7 mouse cellular contexts compared by ENCODE assay signal in genomic region chr12:86974387-86975288, GRCm38 (mm10). TPM values are rescaled to one million over a fixed set of nuclear protein-coding genes. Genes with fewer than 3 reads are reported as not detected.
DNase-seq lines count a peak whose midpoint lies in the region; ATAC-seq lines count a peak whose summit lies in the region.

No protein-coding gene starts in this region.

- WGBS in intestine, embryonic 16.5 days: 7% methylated on average over 39 of the region's 40 CpGs
- WGBS in limb, embryonic 12.5 days: 9% methylated on average over 40 of the region's 40 CpGs
- WGBS in midbrain, embryonic 13.5 days: 5% methylated on average over 40 of the region's 40 CpGs

- peaks cover 23% of the 10 kb centered on the region for H3K4me1 ChIP-seq in intestine, embryonic 16.5 days (ENCODE audit: control insufficient read depth, insufficient read depth, low read length)
- peaks cover 34% of the 10 kb centered on the region for H3K4me1 ChIP-seq in limb, embryonic 12.5 days (replicated peaks)
- peaks cover 34% of the 10 kb centered on the region for H3K4me1 ChIP-seq in midbrain, embryonic 13.5 days (replicated peaks)

- DNase-seq in adrenal gland, adult 18-20 months (ENCODE audit: low spot score in 2 of 2): peak; percentile 65 to 80
- peak; percentile 72 for DNase-seq in embryo, embryonic 10.5 days (ENCODE audit: low spot score)
- peak; percentile 76 to 78 for DNase-seq in gastrocnemius, postnatal 4 days (ENCODE audit: low spot score in 2 of 2)
- peak; percentile 72 to 82 for DNase-seq in spleen, postnatal 10 days (ENCODE audit: low spot score in 2 of 2)

- no peak overlapping the region; the same call in 1 of the 2 replicates for H3K27ac ChIP-seq in intestine, embryonic 16.5 days (ENCODE audit: low read length)
- no peak overlapping the region for H3K27ac ChIP-seq in limb, embryonic 12.5 days
- H3K27ac ChIP-seq in midbrain, embryonic 13.5 days: peak overlapping the region; percentile 75

- no peaks in the 10 kb centered on the region for H3K36me3 ChIP-seq in intestine, embryonic 16.5 days (ENCODE audit: control insufficient read depth, insufficient read depth, low read length)
- H3K36me3 ChIP-seq in limb, embryonic 12.5 days: no peaks in the 10 kb centered on the region
- no peaks in the 10 kb centered on the region for H3K36me3 ChIP-seq in midbrain, embryonic 13.5 days

- peak overlapping the region; percentile 33 for H3K4me3 ChIP-seq in intestine, embryonic 16.5 days (ENCODE audit: low read length)
- H3K4me3 ChIP-seq in limb, embryonic 12.5 days (replicated peaks): peak overlapping the region; percentile 29
- peak overlapping the region; percentile 30 for H3K4me3 ChIP-seq in midbrain, embryonic 13.5 days (replicated peaks)

- no peaks in the 10 kb centered on the region for H3K27me3 ChIP-seq in intestine, embryonic 16.5 days (replicated peaks; ENCODE audit: control insufficient read depth, insufficient read depth, low read length)
- peaks cover 39% of the 10 kb centered on the region for H3K27me3 ChIP-seq in limb, embryonic 12.5 days
- H3K27me3 ChIP-seq in midbrain, embryonic 13.5 days: peaks cover 22% of the 10 kb centered on the region

- H3K9me3 ChIP-seq in intestine, embryonic 16.5 days (ENCODE audit: control insufficient read depth, low read length): no peaks in the 10 kb centered on the region
- no peaks in the 10 kb centered on the region for H3K9me3 ChIP-seq in limb, embryonic 12.5 days
- no peaks in the 10 kb centered on the region for H3K9me3 ChIP-seq in midbrain, embryonic 13.5 days

- peak; percentile 54 for ATAC-seq in intestine, embryonic 16.5 days
- peak; percentile 49; the same call in 1 of the 2 replicates for ATAC-seq in limb, embryonic 12.5 days (ENCODE audit: insufficient number of reproducible peaks, insufficient read depth, low FRiP score, low TSS enrichment, low read depth)
- ATAC-seq in midbrain, embryonic 13.5 days: peak; percentile 82

- peak overlapping the region; percentile 50 for H3K4me2 ChIP-seq in intestine, embryonic 16.5 days (ENCODE audit: low read depth, low read length)
- H3K4me2 ChIP-seq in limb, embryonic 12.5 days: peak overlapping the region; percentile 58
- peak overlapping the region; percentile 59 for H3K4me2 ChIP-seq in midbrain, embryonic 13.5 days (replicated peaks)

- H3K9ac ChIP-seq in intestine, embryonic 16.5 days (ENCODE audit: low read depth, low read length): peak overlapping the region; percentile 48; the same call in 1 of the 2 replicates
- peak overlapping the region; percentile 53 for H3K9ac ChIP-seq in limb, embryonic 12.5 days (replicated peaks)
- peak overlapping the region; percentile 59 for H3K9ac ChIP-seq in midbrain, embryonic 13.5 days (replicated peaks)

RNA-seq across cellular contexts. Expression of gene Zdhhc22, which starts 15.6 kb away (rescaled TPM):
- total RNA-seq in adrenal gland, adult 18-20 months (2021): 1 to 10 TPM; 1.0 to 2.2 TPM
- not detected for total RNA-seq in gastrocnemius, postnatal 4 days (2021)
- 0.23 and 0.28 TPM in 2 replicates for polyA plus RNA-seq in intestine, embryonic 16.5 days (2015; fragmentation: Nextera tagmentation; extraction: Ambion mirVana)
- 0.20 TPM in 1 of 2 replicates, not detected in the other for polyA plus RNA-seq in limb, embryonic 12.5 days (2016; fragmentation: Nextera tagmentation; extraction: Ambion mirVana)
- 6.0 and 7.1 TPM in 2 replicates for polyA plus RNA-seq in midbrain, embryonic 13.5 days (2015; fragmentation: Nextera tagmentation; extraction: Ambion mirVana)

RNA-seq across cellular contexts. Expression of gene Cipc, which starts 27.8 kb away (rescaled TPM):
- 10 to 100 TPM; 21.8 to 28.5 TPM for total RNA-seq in adrenal gland, adult 18-20 months (2021)
- total RNA-seq in gastrocnemius, postnatal 4 days (2021): 10 to 100 TPM; 21.5 to 31.1 TPM
- polyA plus RNA-seq in intestine, embryonic 16.5 days (2015; fragmentation: Nextera tagmentation; extraction: Ambion mirVana): 7.9 and 9.5 TPM in 2 replicates
- 30.8 and 33.1 TPM in 2 replicates for polyA plus RNA-seq in limb, embryonic 12.5 days (2016; fragmentation: Nextera tagmentation; extraction: Ambion mirVana)
- polyA plus RNA-seq in midbrain, embryonic 13.5 days (2015; fragmentation: Nextera tagmentation; extraction: Ambion mirVana): 49.8 and 51.2 TPM in 2 replicates

RNA-seq across cellular contexts. Expression of gene Tmem63c, which starts 46.5 kb away (rescaled TPM):
- total RNA-seq in adrenal gland, adult 18-20 months (2021): 1 to 10 TPM; 1.6 TPM
- under 1 TPM; 0.10 to 0.16 TPM for total RNA-seq in gastrocnemius, postnatal 4 days (2021)
- polyA plus RNA-seq in intestine, embryonic 16.5 days (2015; fragmentation: Nextera tagmentation; extraction: Ambion mirVana): 0.60 and 0.92 TPM in 2 replicates
- 0.18 TPM in 1 of 2 replicates, not detected in the other for polyA plus RNA-seq in limb, embryonic 12.5 days (2016; fragmentation: Nextera tagmentation; extraction: Ambion mirVana)
- polyA plus RNA-seq in midbrain, embryonic 13.5 days (2015; fragmentation: Nextera tagmentation; extraction: Ambion mirVana): 3.7 and 4.3 TPM in 2 replicates
